Mouse (Mus musculus) common myeloid progenitor, adult 5-6 weeks (primary cell): ENCODE data around the gene Aimp2. TPM values are rescaled to one million over a fixed set of nuclear protein-coding genes. Genes with fewer than 3 reads are reported as not detected.

Source experiments
- ATAC-seq: replicated peaks from 2 replicates; pipeline ENCODE4 v1.8.0; 2016; ENCODE audit warnings: low read depth, mild to moderate bottlenecking, moderate TSS enrichment, inconsistent platforms; ENCODE audit not compliant: poor library complexity, severe bottlenecking
- total RNA-seq: library from RNA; stranded (forward); fragments of 200-1000, 187-1606 nt; gene quantifications from 2 replicates; pipeline ENCODE4 v1.2.3, GENCODE M21; 2017

The Aimp2 gene
- total RNA-seq = 84.6 and 98.4 TPM in 2 replicates

- ATAC-seq = peak; percentile 98
Measured at GRCm38 (mm10) chr5:143909417-143910400, at the start of gene Aimp2, which contains the start of gene Pms2. Gene Aimp2 (minus strand): TSS chr5:143909847. Gene Pms2 (plus strand): TSS chr5:143909964.

GRCm38 (mm10) chr5:143957101-143957500 lies 47.5 kb upstream of the Aimp2 start:
- no peak for ATAC-seq

GRCm38 (mm10) chr5:143950016-143950415 lies 40.4 kb upstream of the Aimp2 start:
- ATAC-seq = no peak

- ATAC-seq = no peak
Measured at GRCm38 (mm10) chr5:143948361-143948760, 38.7 kb upstream of the Aimp2 start.

- no peak for ATAC-seq
Measured at GRCm38 (mm10) chr5:143943231-143944125, 33.8 kb upstream of the Aimp2 start.

- peak; percentile 52; the same call in 1 of the 2 replicates for ATAC-seq
Measured at GRCm38 (mm10) chr5:143941588-143941987, 31.9 kb upstream of the Aimp2 start.

GRCm38 (mm10) chr5:143936156-143936555 lies 26.5 kb upstream of the Aimp2 start:
- ATAC-seq = no peak

- ATAC-seq = no peak
Measured at GRCm38 (mm10) chr5:143933875-143934274, 24.2 kb upstream of the Aimp2 start.

GRCm38 (mm10) chr5:143933414-143933813 lies 23.8 kb upstream of the Aimp2 start:
- ATAC-seq = no peak

- no peak for ATAC-seq
Measured at GRCm38 (mm10) chr5:143932831-143933230, 23.2 kb upstream of the Aimp2 start, which contains the start of gene Rsph10b. Gene Rsph10b (plus strand): TSS chr5:143933035.

GRCm38 (mm10) chr5:143931863-143932580 lies 22.4 kb upstream of the Aimp2 start:
- ATAC-seq = no peak

GRCm38 (mm10) chr5:143930656-143931055 lies 21.0 kb upstream of the Aimp2 start:
- ATAC-seq = no peak

GRCm38 (mm10) chr5:143929291-143929690 lies 19.6 kb upstream of the Aimp2 start:
- ATAC-seq = no peak

GRCm38 (mm10) chr5:143927875-143928274 lies 18.2 kb upstream of the Aimp2 start, which contains the start of gene Gm42421:
Gene Gm42421 (plus strand): TSS chr5:143928175.
- no peak for ATAC-seq

- peak; percentile 25; the same call in 1 of the 2 replicates for ATAC-seq
Measured at GRCm38 (mm10) chr5:143924781-143925452, 15.3 kb upstream of the Aimp2 start.

GRCm38 (mm10) chr5:143918120-143918519 lies 8.5 kb upstream of the Aimp2 start:
- ATAC-seq = no peak

- peak; percentile 90 for ATAC-seq
Measured at GRCm38 (mm10) chr5:143917418-143917817, 7.8 kb upstream of the Aimp2 start.

- no peak for ATAC-seq
Measured at GRCm38 (mm10) chr5:143916221-143916620, 6.6 kb upstream of the Aimp2 start.

GRCm38 (mm10) chr5:143908926-143909325 lies 721 bp downstream of the Aimp2 start:
- no peak for ATAC-seq
